Mouse (Mus musculus) 3134 (cell line): ENCODE measurements around the gene Kctd12b.
"Not testable (repeated sequence)": the region's sequence is repeated elsewhere in the genome, so short reads cannot be mapped to it uniquely, and the experiment has no call there.

Experiments used
- DNase-seq: peaks from one replicate; pipeline ENCODE4 v3.0.0-alpha.2; 2011; ENCODE audit warnings: low spot score; ENCODE audit not compliant: insufficient read length; ENCODE audit errors: extremely low read depth

Gene Kctd12b

GRCm38 (mm10) chrX:153695782-153696395 lies at the start of gene Kctd12b:
Kctd12b (minus strand) TSS chrX:153696391.
- no peak for DNase-seq

GRCm38 (mm10) chrX:153742493-153742892 lies 46.3 kb upstream of the Kctd12b start:
- no peak for DNase-seq

DNA sequence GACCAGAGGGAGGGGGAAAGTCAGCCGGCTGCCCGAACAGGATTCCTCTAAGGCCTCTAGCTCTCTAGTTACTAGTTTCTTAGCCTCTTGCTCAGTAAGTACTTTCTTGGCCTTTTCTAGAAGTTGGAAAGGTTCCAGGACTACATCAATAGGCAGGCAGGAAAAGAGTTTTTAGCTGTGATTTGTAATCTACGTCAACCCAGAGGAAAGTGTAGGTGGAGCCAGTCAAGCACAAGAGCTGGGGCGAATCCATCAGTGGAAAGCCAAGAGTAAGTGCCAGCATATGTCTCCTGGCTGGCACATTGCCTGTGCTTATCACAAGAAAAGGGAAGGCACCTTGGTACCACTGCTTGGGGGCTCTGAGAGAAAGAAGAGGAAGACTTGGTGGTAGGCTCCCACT lies 39.5 kb upstream of the Kctd12b start:
- DNase-seq = no peak

GRCm38 (mm10) chrX:153724400-153724799 lies 28.2 kb upstream of the Kctd12b start:
- DNase-seq = no peak

- peak; percentile 80 for DNase-seq
Observed at GRCm38 (mm10) chrX:153723110-153723916, 27.1 kb upstream of the Kctd12b start, which contains the start of gene Nbdy. Nbdy (plus strand) TSS chrX:153723590.

- DNase-seq = no peak
Observed at GRCm38 (mm10) chrX:153719602-153720001, 23.4 kb upstream of the Kctd12b start.

- DNase-seq = no peak
Observed at GRCm38 (mm10) chrX:153716716-153717115, 20.5 kb upstream of the Kctd12b start.

GRCm38 (mm10) chrX:153707735-153708134 lies 11.5 kb upstream of the Kctd12b start:
- no peak for DNase-seq

GRCm38 (mm10) chrX:153700463-153700862 lies 4.3 kb upstream of the Kctd12b start:
- no peak for DNase-seq

- DNase-seq = not testable (repeated sequence)
Observed at GRCm38 (mm10) chrX:153668233-153668632, 28.0 kb downstream of the Kctd12b start.

DNA sequence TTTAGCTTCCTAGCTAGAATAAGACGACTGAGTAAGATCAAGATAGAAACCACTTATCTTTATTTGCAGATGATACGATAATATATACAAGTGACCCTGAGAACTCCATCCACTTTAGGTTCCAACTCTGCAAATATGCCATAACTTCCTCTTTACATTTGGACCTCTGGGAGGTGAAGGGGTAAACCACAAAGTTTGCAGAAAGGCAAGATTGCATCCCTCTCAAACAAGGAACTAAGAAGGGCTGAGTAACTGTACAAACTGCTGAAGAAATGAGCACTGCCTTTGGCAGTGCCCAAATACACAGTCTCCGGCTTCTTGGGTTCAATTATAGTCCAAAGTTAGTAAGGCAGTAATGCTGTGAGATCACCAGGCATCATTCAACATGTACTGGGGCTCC lies 31.3 kb downstream of the Kctd12b start:
- DNase-seq = no peak

DNA sequence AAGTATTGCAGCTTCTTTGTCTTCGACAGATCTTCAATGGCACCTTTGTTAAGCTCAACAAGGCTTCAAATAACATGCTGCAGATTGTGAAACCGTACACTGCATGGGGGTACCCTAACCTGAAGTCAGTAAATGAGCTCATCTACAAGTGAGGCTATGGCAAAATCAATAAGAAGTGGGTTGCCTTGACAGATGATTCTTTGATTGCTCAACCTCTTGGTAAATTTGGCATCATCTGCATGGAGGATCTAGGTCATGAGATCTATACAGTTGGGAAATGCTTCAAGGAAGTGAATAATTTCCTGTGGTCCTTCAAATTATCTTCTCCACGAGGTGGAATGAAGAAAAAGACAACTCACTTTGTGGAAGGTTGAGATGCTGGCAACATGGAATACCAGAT lies 39.2 kb downstream of the Kctd12b start:
- no peak for DNase-seq

DNA sequence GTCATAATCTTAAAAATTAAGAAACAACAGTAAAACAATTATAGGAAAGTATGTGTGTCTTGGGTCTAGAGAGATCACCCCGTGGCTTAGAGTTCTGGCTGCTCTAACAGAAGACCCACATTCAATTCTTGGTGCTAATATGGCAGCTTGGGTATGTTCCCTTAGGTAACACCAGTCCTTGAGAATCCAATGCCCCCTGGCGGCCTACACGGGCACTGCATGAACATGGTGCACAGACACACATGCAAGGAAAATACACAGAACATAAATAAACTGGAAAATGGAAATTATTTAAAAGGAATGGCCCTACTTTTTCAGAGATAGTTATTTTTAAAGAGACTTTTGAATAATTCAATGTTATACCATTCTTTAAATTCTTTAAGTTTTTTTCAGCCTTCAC lies 55.6 kb downstream of the Kctd12b start:
- DNase-seq = no peak

DNA sequence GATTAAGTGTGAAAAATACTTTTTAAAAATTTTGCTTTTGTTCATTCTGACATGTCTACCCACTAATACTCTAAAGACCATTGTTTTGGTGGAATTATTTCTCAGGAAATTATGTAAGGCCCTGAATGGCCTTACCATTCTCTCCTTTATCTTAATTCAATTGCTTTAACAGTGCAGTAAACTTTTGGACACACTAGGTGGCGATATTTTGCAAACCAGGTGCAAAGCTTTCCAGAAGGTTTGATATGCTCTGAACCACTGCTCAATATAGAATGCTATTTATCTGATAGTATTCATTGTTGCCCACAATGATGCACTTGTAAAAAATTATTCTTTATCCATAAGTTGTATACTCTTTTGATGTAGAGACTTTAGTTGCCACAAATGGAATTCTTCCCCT lies 59.9 kb downstream of the Kctd12b start:
- no peak for DNase-seq
